Mouse (Mus musculus) kidney, postnatal 36 days (tissue): ENCODE data around the gene Mcat.

ENCODE experiments used
- DNase-seq, 2 experiments: peaks; one replicate each; pipeline ENCODE4 v3.0.0; 2021 to 2022; ENCODE audit warnings: mixed read lengths in 2 of 2

Mcat gene

DNA sequence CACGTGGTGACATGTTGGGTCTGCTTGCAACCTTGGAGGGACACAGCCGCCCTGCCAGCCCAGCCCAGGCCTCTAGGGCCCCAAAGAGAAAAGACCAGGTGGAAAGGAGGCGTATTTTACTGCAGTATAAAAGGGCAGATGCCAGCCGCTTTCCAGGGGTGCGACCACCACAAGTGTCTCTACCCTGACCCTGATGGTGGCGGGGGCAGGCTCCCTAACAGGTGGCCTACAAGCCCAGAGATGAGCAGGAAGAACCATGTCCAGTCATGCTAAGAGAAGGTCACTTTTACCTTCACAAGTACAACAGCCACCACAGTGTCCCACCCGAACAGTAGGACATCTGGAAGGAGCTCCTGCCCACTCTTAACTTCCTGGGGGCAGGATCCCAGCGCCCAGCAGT lies 12.0 kb upstream of the Mcat start:
- no peak for DNase-seq

DNA sequence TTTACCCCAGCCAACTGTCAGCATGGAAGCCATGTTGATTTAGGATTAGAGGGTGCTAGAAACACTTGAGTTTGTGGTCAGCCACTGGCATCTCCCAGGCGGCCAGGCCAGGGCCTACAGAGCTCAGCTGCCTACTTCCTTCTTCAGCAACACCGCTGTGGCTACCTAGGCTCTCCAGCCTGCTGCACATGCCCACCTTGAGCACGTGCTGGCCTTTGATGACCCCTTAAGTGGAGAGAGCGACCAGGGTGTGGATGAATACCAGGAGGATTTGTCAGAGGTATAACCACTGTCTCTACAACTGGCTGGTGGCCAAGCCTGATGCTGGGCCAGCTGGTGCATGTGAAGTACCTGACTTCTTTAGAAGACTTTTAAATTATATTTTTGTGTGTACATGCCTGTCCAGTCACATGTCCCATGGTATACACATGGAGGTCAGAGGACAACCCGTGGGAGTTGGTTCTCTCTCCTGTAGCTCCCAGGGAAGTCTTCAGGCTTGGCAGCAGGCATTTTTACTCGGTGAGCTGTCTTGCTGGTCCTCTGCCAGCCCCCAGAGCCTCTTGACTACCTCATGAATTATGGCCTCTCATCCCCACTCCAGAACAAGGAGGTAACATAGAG lies 11.3 kb upstream of the Mcat start:
- DNase-seq: peak in 1 of 2 experiments; percentile 38

- no peak for DNase-seq
Measured at GRCm38 (mm10) chr15:83573606-83574005, 10.0 kb upstream of the Mcat start.

GRCm38 (mm10) chr15:83572132-83572531 lies 8.5 kb upstream of the Mcat start:
- DNase-seq: no peak

- DNase-seq: peak; percentile 83 to 84
Measured at GRCm38 (mm10) chr15:83571636-83572035, 8.0 kb upstream of the Mcat start.

DNA sequence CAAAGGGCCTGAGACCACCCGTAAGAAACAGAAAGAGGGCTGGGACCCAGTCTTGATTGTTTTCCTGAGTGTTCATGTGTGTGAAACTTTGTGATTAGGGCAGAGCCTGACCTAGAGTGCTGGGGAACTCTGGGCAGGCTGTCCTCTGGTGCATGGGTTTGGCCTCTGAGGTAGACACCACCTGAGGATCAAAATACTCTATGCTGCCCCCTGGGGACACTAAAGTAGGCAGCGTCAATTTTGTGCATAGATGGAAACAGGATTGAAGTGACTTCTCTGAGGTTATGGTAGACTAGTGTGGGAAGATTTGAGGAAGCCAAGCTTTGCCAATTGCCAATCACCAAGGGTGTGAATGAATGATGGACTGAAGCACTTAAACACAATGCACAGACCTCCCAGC lies 7.1 kb upstream of the Mcat start:
- peak in 1 of 2 experiments; percentile 42 for DNase-seq

DNA sequence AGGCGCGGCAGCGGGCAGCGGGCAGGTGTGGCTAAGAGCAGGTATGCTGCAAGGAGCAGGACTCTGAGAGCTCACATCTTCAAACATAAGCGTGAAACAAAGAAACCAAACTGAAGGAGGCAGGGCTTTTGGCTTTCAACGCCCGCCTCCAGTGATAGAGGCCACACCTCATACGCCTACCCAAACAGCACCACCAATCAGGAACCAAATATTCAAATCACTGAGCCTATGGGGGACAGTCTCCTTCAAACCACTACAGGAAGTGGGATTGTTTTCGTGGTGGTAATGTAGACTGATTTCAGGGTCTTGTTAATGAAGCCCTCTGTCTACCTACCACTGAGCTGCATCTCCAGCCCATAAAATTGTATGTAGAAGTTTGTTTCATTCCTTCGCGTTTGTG lies 6.1 kb upstream of the Mcat start:
- no peak for DNase-seq

DNA sequence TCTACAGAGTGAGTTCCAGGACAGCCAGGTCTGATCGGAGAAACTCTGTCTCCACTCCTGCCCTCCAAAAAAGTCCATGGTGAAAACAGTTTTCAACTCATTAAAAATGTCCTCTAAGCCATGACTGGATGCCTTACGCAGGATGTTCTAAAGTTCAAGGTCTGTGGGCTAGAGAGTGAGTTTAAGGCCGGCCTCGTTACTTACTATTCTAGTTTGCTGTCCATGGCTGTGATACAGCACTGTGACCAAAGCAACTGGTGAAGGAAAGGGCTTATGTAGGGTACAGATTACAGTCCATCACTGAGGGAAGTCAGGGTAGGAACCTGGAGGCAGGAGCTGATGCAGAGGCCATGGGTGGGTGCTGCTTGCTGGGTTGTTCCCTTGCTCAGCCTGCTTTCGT lies 5.0 kb upstream of the Mcat start:
- no peak for DNase-seq

- DNase-seq: no peak
Measured at GRCm38 (mm10) chr15:83567728-83568127, 4.1 kb upstream of the Mcat start.

DNA sequence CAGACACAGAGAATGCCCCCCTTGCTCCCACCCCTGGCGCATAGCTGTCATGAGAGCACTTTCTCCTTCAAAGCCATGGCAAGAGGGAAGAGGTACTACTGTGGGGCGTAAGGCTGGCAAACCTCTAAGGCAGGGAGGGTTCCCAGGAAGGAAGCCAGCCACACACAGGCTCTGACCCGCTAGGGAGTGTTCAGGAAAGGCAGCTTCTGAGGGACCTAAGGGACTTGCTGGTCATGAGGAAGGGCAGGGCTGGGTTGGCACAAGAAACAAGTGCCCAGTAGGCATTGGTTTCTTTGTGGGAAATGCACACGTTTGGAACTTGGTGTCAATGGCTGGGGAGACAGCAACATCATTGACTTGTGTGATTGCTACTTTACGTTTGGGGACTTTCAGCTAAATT lies 2.4 kb upstream of the Mcat start:
- DNase-seq: no peak

- no peak for DNase-seq
Measured at GRCm38 (mm10) chr15:83565434-83565833, 1.8 kb upstream of the Mcat start.

- DNase-seq: peak; percentile 67 to 82
Measured at GRCm38 (mm10) chr15:83563857-83564651, 467 bp upstream of the Mcat start.

DNA sequence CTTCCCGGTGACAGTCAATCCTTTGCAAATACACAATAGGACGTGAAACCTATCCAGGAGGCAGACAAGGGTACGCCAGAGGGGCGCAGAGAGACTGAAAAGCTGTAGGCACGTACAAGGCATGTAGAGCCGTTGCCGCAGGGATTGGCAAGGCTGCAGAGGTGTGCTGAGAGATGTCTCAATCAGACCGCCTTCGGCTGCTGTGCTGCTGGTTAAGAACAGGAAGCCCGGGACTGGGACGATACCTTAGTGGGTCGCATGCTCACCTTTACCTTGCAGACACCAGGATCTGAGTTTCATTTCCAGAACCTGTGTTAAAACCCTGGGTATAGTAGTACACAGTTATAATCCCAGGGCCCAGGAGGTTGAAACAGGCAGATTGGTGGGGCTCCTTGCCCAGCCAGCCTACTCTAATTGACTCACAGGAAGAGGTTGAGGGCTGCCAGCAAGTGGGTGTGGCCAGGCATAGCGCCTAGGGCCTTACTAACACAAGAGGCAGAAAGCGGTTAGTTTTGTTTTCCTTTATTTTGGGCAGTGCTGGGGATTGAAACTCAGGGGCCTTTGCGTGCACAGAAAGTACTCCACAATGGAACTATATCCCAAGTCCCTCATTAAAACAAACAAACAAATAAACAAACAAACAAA lies 839 bp downstream of the Mcat start:
- peak; percentile 92 for DNase-seq

GRCm38 (mm10) chr15:83560941-83561477 lies 2.6 kb downstream of the Mcat start:
- DNase-seq: no peak

- peak; percentile 85 to 93 for DNase-seq
Measured at GRCm38 (mm10) chr15:83555161-83555974, 8.2 kb downstream of the Mcat start.

- no peak for DNase-seq
Measured at GRCm38 (mm10) chr15:83553831-83554230, 9.8 kb downstream of the Mcat start.

GRCm38 (mm10) chr15:83550137-83550536 lies 13.4 kb downstream of the Mcat start:
- DNase-seq: peak in 1 of 2 experiments; percentile 32

GRCm38 (mm10) chr15:83547144-83547543 lies 16.4 kb downstream of the Mcat start:
- no peak for DNase-seq

DNA sequence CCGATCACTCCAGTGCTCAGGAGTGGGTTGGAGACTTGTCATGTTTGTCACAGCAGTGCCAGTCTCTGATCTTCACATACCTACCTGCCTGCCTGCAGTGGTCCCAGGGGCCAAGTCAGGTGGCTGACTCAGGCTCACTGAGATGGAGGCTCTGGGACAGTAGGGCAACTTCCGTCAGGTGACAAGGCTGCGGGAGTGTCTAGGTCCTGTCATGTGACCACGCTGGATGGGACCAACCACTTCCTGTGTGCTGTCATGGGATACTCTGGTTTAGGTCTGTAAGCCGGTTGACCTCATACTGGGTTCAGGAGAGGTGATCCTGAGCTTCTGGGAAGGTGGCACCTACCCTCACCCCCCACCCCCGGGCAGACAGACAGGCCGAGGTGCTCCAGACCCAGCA lies 17.6 kb downstream of the Mcat start:
- no peak for DNase-seq

GRCm38 (mm10) chr15:83541647-83542287 lies 21.8 kb downstream of the Mcat start:
- no peak for DNase-seq

GRCm38 (mm10) chr15:83539905-83540304 lies 23.7 kb downstream of the Mcat start:
- DNase-seq: peak; percentile 80 to 83

GRCm38 (mm10) chr15:83538855-83539254 lies 24.7 kb downstream of the Mcat start:
- no peak for DNase-seq
